Comparison of ENCODE assay signal across 18 mouse cellular contexts in the genomic region with DNA sequence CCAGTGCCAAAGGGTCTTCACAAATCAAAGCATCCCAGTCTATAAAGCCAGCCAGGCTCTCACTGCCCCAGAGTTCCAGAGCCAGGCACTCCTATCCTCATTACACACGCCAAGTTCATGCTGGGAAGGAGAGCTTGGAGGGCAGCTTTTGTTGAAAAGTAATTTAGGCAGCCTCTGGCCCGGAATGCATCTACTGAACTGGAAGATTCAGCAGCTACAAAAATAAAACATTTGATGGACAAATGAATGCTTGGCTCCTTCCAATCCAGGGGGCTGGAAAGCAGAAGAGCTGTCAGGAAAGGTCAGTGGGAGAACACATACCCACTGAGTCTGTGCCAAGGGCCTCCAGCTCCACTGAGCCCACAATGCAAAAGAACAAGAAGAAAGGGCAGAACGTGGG.
DNase-seq lines count a peak whose midpoint lies in the region; ATAC-seq and TF ChIP-seq lines count a peak whose summit lies in the region.
"Had no signal": no experiment of that assay in that cellular context is flagged by ENCODE, and none has a peak within 500 bp of the region (broad histone marks: within the 10 kb centered on the region; RNA-seq: fewer than 3 reads in every experiment).

No protein-coding gene starts in this region.

- DNase-seq in forebrain, embryonic 10.5 days (ENCODE audit: extremely low spot score, low spot score), result no peak
- peak; percentile 70 for DNase-seq in midbrain, postnatal 0 days (ENCODE audit: low spot score)
- DNase-seq in cerebellum, adult 8-10 months, result peak; percentile 25
- DNase-seq in retina, adult 2 months (ENCODE audit: low read depth, low spot score), result peak; percentile 9
- no peak for DNase-seq in lung, postnatal 4 days
- DNase-seq in gastrocnemius, adult 2 months, result no peak
- DNase-seq: adrenal gland, postnatal 36 days; gastrocnemius, postnatal 10 days; liver, postnatal 0 days had no signal

- H3K4me2 ChIP-seq in forebrain, embryonic 13.5 days, result no peak overlapping the region
- no peak overlapping the region for H3K4me2 ChIP-seq in midbrain, postnatal 0 days (ENCODE audit: low read depth, low read length, poor library complexity, severe bottlenecking)
- no peak overlapping the region for H3K4me2 ChIP-seq in midbrain, embryonic 15.5 days
- H3K4me2 ChIP-seq: limb, embryonic 15.5 days; midbrain, embryonic 12.5 days; neural tube, embryonic 12.5 days had no signal

- 0 out of 2 replicates have a peak, but pooled peaks cover 5% of the 10 kb centered on the region for H3K4me1 ChIP-seq in forebrain, embryonic 13.5 days
- no peaks in the 10 kb centered on the region; the same call in 1 of the 2 replicates for H3K4me1 ChIP-seq in forebrain, embryonic 10.5 days
- H3K4me1 ChIP-seq in midbrain, postnatal 0 days (ENCODE audit: insufficient read depth, low read length), result no peaks in the 10 kb centered on the region
- no peaks in the 10 kb centered on the region for H3K4me1 ChIP-seq in midbrain, embryonic 15.5 days
- H3K4me1 ChIP-seq: heart, embryonic 10.5 days; limb, embryonic 15.5 days; midbrain, embryonic 12.5 days; neural tube, embryonic 12.5 days had no signal

- ATAC-seq in forebrain, embryonic 13.5 days, result peak; percentile 77
- ATAC-seq in midbrain, postnatal 0 days (ENCODE audit: low FRiP score), result peak; percentile 34; the same call in 1 of the 2 replicates
- ATAC-seq in midbrain, embryonic 15.5 days (replicated peaks), result no peak
- ATAC-seq: intestine, postnatal 0 days; liver, postnatal 0 days had no signal

- TF ChIP-seq CTCF in midbrain, postnatal 0 days (IDR thresholded peaks at IDR 0.05), result no peak
- TF ChIP-seq CTCF in gastrocnemius, adult 2 months (IDR thresholded peaks at IDR 0.05), result no peak

- H3K9me3 ChIP-seq in forebrain, embryonic 13.5 days (replicated peaks), result no peaks in the 10 kb centered on the region
- no peaks in the 10 kb centered on the region for H3K9me3 ChIP-seq in forebrain, embryonic 10.5 days
- H3K9me3 ChIP-seq in midbrain, postnatal 0 days (ENCODE audit: low read length), result no peaks in the 10 kb centered on the region
- H3K9me3 ChIP-seq in midbrain, embryonic 15.5 days, result no peaks in the 10 kb centered on the region
- H3K9me3 ChIP-seq: heart, embryonic 10.5 days; limb, embryonic 15.5 days; midbrain, embryonic 12.5 days; neural tube, embryonic 12.5 days had no signal

- H3K4me3 ChIP-seq in forebrain, embryonic 13.5 days, result no peak overlapping the region
- no peak overlapping the region for H3K4me3 ChIP-seq in forebrain, embryonic 10.5 days
- no peak overlapping the region for H3K4me3 ChIP-seq in midbrain, postnatal 0 days (ENCODE audit: low read depth, low read length)
- no peak overlapping the region for H3K4me3 ChIP-seq in midbrain, embryonic 15.5 days
- no peak overlapping the region for H3K4me3 ChIP-seq in gastrocnemius, adult 2 months
- H3K4me3 ChIP-seq: heart, embryonic 10.5 days; limb, embryonic 15.5 days; midbrain, embryonic 12.5 days; neural tube, embryonic 12.5 days had no signal

- intact Hi-C loops in gastrocnemius, adult 2 months (cut with DNase I), result no loop called here

- no peaks in the 10 kb centered on the region for H3K27me3 ChIP-seq in forebrain, embryonic 13.5 days
- H3K27me3 ChIP-seq in forebrain, embryonic 10.5 days (ENCODE audit: poor library complexity, severe bottlenecking), result no peaks in the 10 kb centered on the region
- no peaks in the 10 kb centered on the region for H3K27me3 ChIP-seq in midbrain, postnatal 0 days (ENCODE audit: insufficient read depth, low read length)
- no peaks in the 10 kb centered on the region for H3K27me3 ChIP-seq in midbrain, embryonic 15.5 days (replicated peaks)
- H3K27me3 ChIP-seq: CH12.LX; limb, embryonic 15.5 days; midbrain, embryonic 12.5 days; neural tube, embryonic 12.5 days had no signal

- H3K27ac ChIP-seq in forebrain, embryonic 13.5 days, result no peak overlapping the region
- H3K27ac ChIP-seq in forebrain, embryonic 10.5 days, result no peak overlapping the region
- H3K27ac ChIP-seq in midbrain, postnatal 0 days (ENCODE audit: low read depth, low read length), result no peak overlapping the region
- no peak overlapping the region for H3K27ac ChIP-seq in midbrain, embryonic 15.5 days
- no peak overlapping the region for H3K27ac ChIP-seq in gastrocnemius, adult 2 months
- H3K27ac ChIP-seq: heart, embryonic 10.5 days; kidney, postnatal 0 days; limb, embryonic 15.5 days; midbrain, embryonic 12.5 days; neural tube, embryonic 12.5 days had no signal

- no peak overlapping the region for H3K9ac ChIP-seq in forebrain, embryonic 13.5 days
- no peak overlapping the region for H3K9ac ChIP-seq in midbrain, postnatal 0 days (replicated peaks; ENCODE audit: low read length, poor library complexity, severe bottlenecking)
- H3K9ac ChIP-seq in midbrain, embryonic 15.5 days, result no peak overlapping the region
- H3K9ac ChIP-seq: limb, embryonic 15.5 days; liver, postnatal 0 days; midbrain, embryonic 12.5 days; neural tube, embryonic 12.5 days had no signal

- WGBS in forebrain, embryonic 13.5 days, result 17% methylated on average over 3 of the region's 3 CpGs
- 56% methylated on average over 3 of the region's 3 CpGs for WGBS in forebrain, embryonic 10.5 days
- WGBS in midbrain, postnatal 0 days, result 31% methylated on average over 3 of the region's 3 CpGs
- 42% methylated on average over 3 of the region's 3 CpGs for WGBS in midbrain, embryonic 15.5 days

- no peaks in the 10 kb centered on the region for H3K36me3 ChIP-seq in forebrain, embryonic 13.5 days (ENCODE audit: poor library complexity, severe bottlenecking)
- no peaks in the 10 kb centered on the region for H3K36me3 ChIP-seq in forebrain, embryonic 10.5 days (replicated peaks)
- H3K36me3 ChIP-seq in midbrain, postnatal 0 days (ENCODE audit: insufficient read depth, low read length), result no peaks in the 10 kb centered on the region
- no peaks in the 10 kb centered on the region for H3K36me3 ChIP-seq in midbrain, embryonic 15.5 days (replicated peaks)
- H3K36me3 ChIP-seq: heart, embryonic 10.5 days; limb, embryonic 15.5 days; midbrain, embryonic 12.5 days; neural tube, embryonic 12.5 days had no signal

Comparison
In these comparisons a context has a peak if more than half of its experiments do, and no peak if none do; other contexts are left out.
1. DNase-seq: peak in midbrain, postnatal 0 days (single experiment), cerebellum, adult 8-10 months (single experiment) and retina, adult 2 months (single experiment); none in forebrain, embryonic 10.5 days (single experiment), lung, postnatal 4 days (0 of 2) and gastrocnemius, adult 2 months (single experiment).